Mouse (Mus musculus) intestine, postnatal 0 days (tissue): ENCODE measurements around the gene Plcg2. TPM values are rescaled to one million over a fixed set of nuclear protein-coding genes. Genes with fewer than 3 reads are reported as not detected.

Experiments
- ATAC-seq: fragments of 200-750 bp; cut with Nextera tagmentation; 2 replicates; pipeline ENCODE4 v1.8.0; 2017; ENCODE audit warnings: mild to moderate bottlenecking, moderate TSS enrichment, moderate library complexity
- H3K27ac ChIP-seq: fragments of 300-500 bp; sonication (generic); 2 replicates; pipeline ENCODE4 v1.5.1; 2014; ENCODE audit warnings: mild to moderate bottlenecking, low read depth, low read length, moderate library complexity
- H3K27me3 ChIP-seq: fragments of 300-500 bp; sonication (generic); replicated peaks from 2 replicates; pipeline ENCODE4 v1.6.1; 2014; ENCODE audit warnings: low read length, mixed read lengths; ENCODE audit not compliant: control insufficient read depth, insufficient read depth
- H3K36me3 ChIP-seq: fragments of 300-500 bp; sonication (generic); 2 replicates; pipeline ENCODE4 v1.6.1; 2014; ENCODE audit warnings: mild to moderate bottlenecking, moderate library complexity; ENCODE audit not compliant: control insufficient read depth, insufficient read depth
- H3K4me1 ChIP-seq: fragments of 300-500 bp; sonication (generic); replicated peaks from 2 replicates; pipeline ENCODE4 v1.6.1; 2014; ENCODE audit warnings: antibody characterized with exemption, low read length, mixed read lengths; ENCODE audit not compliant: control insufficient read depth, insufficient read depth
- H3K4me2 ChIP-seq: fragments of 300-500 bp; sonication (generic); replicated peaks from 2 replicates; pipeline ENCODE4 v1.6.1; 2014; ENCODE audit warnings: low read depth, mild to moderate bottlenecking, moderate library complexity
- H3K4me3 ChIP-seq: fragments of 300-500 bp; sonication (generic); 2 replicates; pipeline ENCODE4 v1.5.1; 2014; ENCODE audit warnings: low read depth, low read length
- H3K9ac ChIP-seq: fragments of 300-500 bp; sonication (generic); 2 replicates; pipeline ENCODE4 v1.6.1; 2014; ENCODE audit warnings: mild to moderate bottlenecking, low read depth, low read length
- H3K9me3 ChIP-seq: fragments of 300-500 bp; sonication (generic); 2 replicates; pipeline ENCODE4 v1.6.1; 2016; ENCODE audit warnings: mixed run types; ENCODE audit not compliant: control insufficient read depth
- CTCF ChIP-seq: sonication (generic); IDR thresholded peaks from 2 replicates; pipeline ENCODE4 v1.5.1; 2016; ENCODE audit warnings: low read depth, mild to moderate bottlenecking, control low read depth, antibody characterized with exemption, moderate library complexity
- WGBS: fragments of 180-500 bp; shearing (Covaris S2); extraction: QIAGEN DNeasy Blood & Tissue Kit; methylation state at CpG from one replicate; pipeline ENCODE4 v1.1.7; 2014; 5-methylcytosine and 5-hydroxymethylcytosine counted together
- polyA plus RNA-seq: library from polyadenylated mRNA; unstranded; fragments of >200 nt; fragmentation: Nextera tagmentation; extraction: Ambion mirVana; gene quantifications from 2 replicates; pipeline ENCODE4 v1.2.1, GENCODE M21; 2015

Plcg2 gene
- polyA plus RNA-seq, 1 experiment from 2014 or later: 1.5 TPM

DNA sequence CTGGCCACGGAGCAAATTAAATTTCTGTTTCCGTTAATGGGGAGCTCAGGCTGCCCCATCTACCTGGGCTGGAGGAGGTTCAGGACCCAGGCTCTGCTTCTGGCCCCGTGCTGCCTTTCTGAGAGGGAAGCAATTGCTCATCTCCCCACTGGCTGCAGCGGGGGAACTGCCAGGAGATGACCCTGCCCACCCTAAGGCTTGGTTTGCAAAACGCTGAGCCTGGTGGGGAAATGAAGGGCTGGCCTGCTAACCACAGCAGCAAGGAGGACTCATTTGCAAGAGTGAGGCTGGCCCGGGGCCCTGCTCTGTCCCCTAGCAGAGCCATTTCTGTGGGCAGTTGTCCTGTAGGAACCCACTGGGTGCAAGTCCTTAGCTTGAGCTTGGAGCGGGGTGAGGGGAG is 39.7 kb downstream of the Plcg2 start:
- 81% methylated on average over 7 of the region's 7 CpGs for WGBS
- H3K27me3 ChIP-seq: no peaks in the 10 kb centered on the region
- no peak overlapping the region for H3K9ac ChIP-seq
- ATAC-seq: no peak
- no peaks in the 10 kb centered on the region for H3K36me3 ChIP-seq
- no peak for TF ChIP-seq CTCF
- H3K4me1 ChIP-seq: no peaks in the 10 kb centered on the region
- H3K4me3 ChIP-seq: no peak overlapping the region
- no peak overlapping the region for H3K4me2 ChIP-seq
- no peaks in the 10 kb centered on the region for H3K9me3 ChIP-seq
- no peak overlapping the region for H3K27ac ChIP-seq

DNA sequence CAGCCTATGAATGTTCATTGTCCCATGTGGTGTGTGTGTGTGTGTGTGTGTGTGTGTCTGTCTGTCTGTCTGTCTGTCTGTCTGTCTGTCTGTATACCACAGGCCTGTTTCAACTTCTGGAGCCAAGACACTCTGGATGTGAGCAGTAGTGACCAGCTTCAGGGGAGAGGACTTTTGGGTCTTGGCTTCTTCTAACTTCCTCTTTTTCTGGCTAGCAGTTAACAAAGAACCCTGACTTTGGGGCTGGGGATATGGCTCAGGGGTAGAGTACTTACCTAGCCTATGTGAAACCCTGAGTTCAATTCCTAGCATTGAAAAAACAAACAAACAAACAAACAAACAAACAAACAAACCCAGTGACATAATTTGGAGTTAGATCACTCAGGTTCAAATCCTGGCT is 44.9 kb downstream of the Plcg2 start:
- H3K9me3 ChIP-seq: no peaks in the 10 kb centered on the region
- no peak for TF ChIP-seq CTCF
- no peaks in the 10 kb centered on the region for H3K27me3 ChIP-seq
- H3K36me3 ChIP-seq: no peaks in the 10 kb centered on the region
- no peak overlapping the region for H3K27ac ChIP-seq
- ATAC-seq: no peak
- H3K4me3 ChIP-seq: no peak overlapping the region
- no peak overlapping the region for H3K4me2 ChIP-seq
- no peaks in the 10 kb centered on the region for H3K4me1 ChIP-seq
- no peak overlapping the region for H3K9ac ChIP-seq

DNA sequence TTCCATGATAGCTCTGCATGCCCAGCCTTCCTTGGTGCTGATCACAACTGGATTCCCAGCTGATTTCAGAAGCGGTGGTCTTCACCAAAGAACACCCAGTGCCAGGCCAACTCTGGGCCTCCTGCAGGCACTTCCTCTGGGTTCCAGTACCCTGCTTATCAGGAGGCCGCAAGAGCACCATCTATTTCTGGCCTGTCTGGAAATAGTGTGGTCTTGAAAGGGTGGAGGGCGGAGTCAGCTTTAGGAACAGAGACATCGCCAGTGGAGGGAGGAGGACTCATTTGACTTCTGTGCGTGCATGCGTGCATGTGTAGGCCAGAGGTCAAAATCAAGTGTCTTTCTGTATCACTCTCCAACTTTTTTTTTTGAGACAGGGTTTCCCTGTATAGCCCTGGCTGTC is 45.7 kb downstream of the Plcg2 start:
- Histone ChIP-seq H3K4me2 (no peak overlapping the region), H3K9me3 (no peaks in the 10 kb centered on the region), H3K9ac (no peak overlapping the region), H3K4me1 (no peaks in the 10 kb centered on the region), H3K27ac (no peak overlapping the region), H3K27me3 (no peaks in the 10 kb centered on the region), H3K36me3 (no peaks in the 10 kb centered on the region), H3K4me3 (no peak overlapping the region)
- ATAC-seq: no peak
- TF ChIP-seq CTCF: no peak
- 68% methylated on average over 6 of the region's 6 CpGs for WGBS

DNA sequence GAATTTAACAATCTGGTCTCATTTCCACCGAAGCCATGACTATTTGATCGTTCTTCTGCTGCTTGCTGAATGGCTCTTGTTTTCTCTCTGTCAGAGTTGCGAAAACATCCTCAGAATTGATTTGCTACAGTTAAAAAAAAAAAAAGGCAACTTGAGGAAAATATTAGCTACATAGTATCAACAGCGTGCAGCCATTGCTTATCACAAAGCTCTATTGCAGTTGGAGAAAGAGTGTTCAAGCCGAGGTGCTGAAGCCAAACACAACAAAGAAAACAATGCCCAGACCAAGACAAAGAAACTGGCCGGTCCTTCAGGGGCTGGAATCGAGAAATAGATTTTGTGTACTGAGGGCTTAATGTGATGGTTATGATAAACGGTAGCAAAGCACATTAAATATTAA is 47.0 kb downstream of the Plcg2 start:
- 67% methylated on average over 8 of the region's 8 CpGs for WGBS
- no peak for ATAC-seq
- TF ChIP-seq CTCF: no peak
- Histone ChIP-seq H3K4me2 (no peak overlapping the region), H3K27ac (no peak overlapping the region), H3K4me1 (no peaks in the 10 kb centered on the region), H3K4me3 (no peak overlapping the region), H3K9ac (no peak overlapping the region), H3K27me3 (no peaks in the 10 kb centered on the region), H3K36me3 (no peaks in the 10 kb centered on the region), H3K9me3 (no peaks in the 10 kb centered on the region)

DNA sequence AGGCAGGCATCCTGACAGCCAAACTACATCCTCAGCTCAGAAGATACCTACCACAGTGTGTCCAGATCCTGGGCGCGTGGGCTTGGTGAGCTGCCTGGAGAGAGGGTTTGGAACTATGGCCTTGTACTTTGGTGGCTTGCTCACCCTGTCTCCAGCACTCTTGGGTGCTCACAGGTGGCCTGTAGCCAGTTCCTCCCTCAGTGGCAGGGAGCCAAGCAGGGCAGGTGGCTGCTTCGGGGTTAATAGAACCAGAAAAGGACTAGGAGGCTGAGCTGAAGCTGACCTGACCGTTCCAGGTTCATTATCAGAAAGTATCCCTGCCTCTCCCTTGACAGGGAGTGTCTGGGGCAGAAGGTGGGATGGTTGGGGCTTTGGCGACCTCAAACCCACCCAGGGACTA is 48.3 kb downstream of the Plcg2 start:
- Histone ChIP-seq H3K4me3 (no peak overlapping the region), H3K9me3 (no peaks in the 10 kb centered on the region), H3K27ac (no peak overlapping the region), H3K4me2 (no peak overlapping the region), H3K9ac (no peak overlapping the region), H3K36me3 (no peaks in the 10 kb centered on the region), H3K27me3 (no peaks in the 10 kb centered on the region), H3K4me1 (no peaks in the 10 kb centered on the region)
- TF ChIP-seq CTCF: no peak
- ATAC-seq: no peak
- 69% methylated on average over 5 of the region's 5 CpGs for WGBS

DNA sequence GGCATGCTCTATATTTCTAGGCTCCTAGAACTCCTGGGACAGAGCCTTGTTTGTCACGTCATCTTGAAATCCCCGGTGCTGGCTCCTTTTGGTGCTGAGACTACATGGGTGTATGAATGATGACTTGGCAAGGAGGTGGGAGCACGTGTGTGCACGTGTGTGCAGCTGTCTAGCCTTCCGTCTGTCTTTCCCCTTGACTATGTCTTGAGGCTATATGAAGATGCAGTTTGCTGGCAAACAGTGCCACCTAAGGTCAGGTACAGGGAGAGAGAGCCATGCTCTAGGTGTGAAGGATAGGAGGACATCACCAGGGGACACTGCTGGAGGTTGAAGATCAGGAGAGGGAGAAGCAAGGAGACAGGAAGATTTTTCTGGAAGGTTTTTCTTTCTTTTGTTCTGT is 49.9 kb downstream of the Plcg2 start:
- ATAC-seq: no peak
- no peaks in the 10 kb centered on the region for H3K27me3 ChIP-seq
- no peak overlapping the region for H3K4me2 ChIP-seq
- H3K9ac ChIP-seq: no peak overlapping the region
- H3K36me3 ChIP-seq: no peaks in the 10 kb centered on the region
- H3K4me1 ChIP-seq: no peaks in the 10 kb centered on the region
- TF ChIP-seq CTCF: peak; percentile 43
- H3K9me3 ChIP-seq: no peaks in the 10 kb centered on the region
- 82% methylated on average over 5 of the region's 5 CpGs for WGBS
- no peak overlapping the region for H3K27ac ChIP-seq
- no peak overlapping the region for H3K4me3 ChIP-seq

DNA sequence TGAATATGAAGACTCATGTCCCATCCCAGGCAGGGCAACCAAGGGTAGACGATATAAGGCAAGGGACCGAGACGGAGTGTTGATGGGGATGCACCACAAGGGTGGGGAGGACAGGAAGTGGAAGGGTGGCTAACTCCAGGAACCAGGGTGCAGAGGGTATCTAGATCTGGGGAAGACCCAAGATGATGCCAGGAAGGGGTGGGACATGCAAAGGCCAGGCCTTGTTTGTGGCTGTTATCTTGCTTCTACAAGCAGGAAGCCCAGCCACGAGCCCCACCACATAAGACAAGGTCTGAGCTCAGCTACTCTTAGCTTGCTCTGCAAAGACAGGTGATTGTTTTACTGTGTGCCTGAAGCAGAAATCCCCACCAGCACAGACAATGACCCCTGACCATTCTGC is 50.4 kb downstream of the Plcg2 start:
- Histone ChIP-seq H3K4me2 (no peak overlapping the region), H3K4me3 (no peak overlapping the region), H3K27ac (no peak overlapping the region), H3K27me3 (no peaks in the 10 kb centered on the region), H3K9ac (no peak overlapping the region), H3K9me3 (no peaks in the 10 kb centered on the region), H3K36me3 (no peaks in the 10 kb centered on the region), H3K4me1 (no peaks in the 10 kb centered on the region)
- ATAC-seq: no peak
- TF ChIP-seq CTCF: no peak
- 74% methylated on average over 4 of the region's 4 CpGs for WGBS
